Mouse (Mus musculus) lung, embryonic 14.5 days (tissue): ENCODE measurements at regions not wholly inside any gene's neighbourhood (a gene's known extent, or its start where the extent isn't known, plus 50 kb on each side); places are given as distances from the start of the nearest gene placed in this dataset.

Experiments
- ATAC-seq: fragments of 200-750 bp; cut with Nextera tagmentation; 2 replicates; pipeline ENCODE4 v1.8.0; 2017; ENCODE audit warnings: mild to moderate bottlenecking, moderate TSS enrichment, moderate library complexity; ENCODE audit not compliant: insufficient read depth
- DNase-seq: peaks from one replicate; pipeline ENCODE4 v3.0.0-alpha.2; 2015
- H3K27ac ChIP-seq: fragments of 300-500 bp; sonication (generic); 2 replicates; pipeline ENCODE4 v1.5.1; 2014; ENCODE audit warnings: low read depth, mild to moderate bottlenecking, moderate library complexity
- H3K27me3 ChIP-seq: fragments of 300-500 bp; sonication (generic); 2 replicates; pipeline ENCODE4 v1.6.1; 2014; ENCODE audit warnings: low read length, control low read depth; ENCODE audit not compliant: insufficient read depth
- H3K36me3 ChIP-seq: fragments of 300-500 bp; sonication (generic); 2 replicates; pipeline ENCODE4 v1.6.1; 2014; ENCODE audit warnings: control low read depth; ENCODE audit not compliant: insufficient read depth
- H3K4me1 ChIP-seq: fragments of 300-500 bp; sonication (generic); 2 replicates; pipeline ENCODE4 v1.6.1; 2014; ENCODE audit warnings: antibody characterized with exemption, control low read depth; ENCODE audit not compliant: insufficient read depth
- H3K4me2 ChIP-seq: fragments of 300-500 bp; sonication (generic); 2 replicates; pipeline ENCODE4 v1.6.1; 2014; ENCODE audit warnings: mild to moderate bottlenecking
- H3K4me3 ChIP-seq: fragments of 300-500 bp; sonication (generic); 2 replicates; pipeline ENCODE4 v1.5.1; 2014; ENCODE audit warnings: low read depth, low read length
- H3K9ac ChIP-seq: fragments of 300-500 bp; sonication (generic); 2 replicates; pipeline ENCODE4 v1.6.1; 2014
- H3K9me3 ChIP-seq: fragments of 300-500 bp; sonication (generic); 2 replicates; pipeline ENCODE4 v1.6.1; 2016; ENCODE audit warnings: low read depth, low read length, control low read depth
- CTCF ChIP-seq: IDR thresholded peaks from 2 replicates; pipeline ENCODE4 v1.5.1; 2016; ENCODE audit warnings: antibody characterized with exemption, low read depth
- WGBS: fragments of 180-500 bp; shearing (Covaris S2); extraction: QIAGEN DNeasy Blood & Tissue Kit; methylation state at CpG from one replicate; pipeline ENCODE4 v1.1.7; 2014; 5-methylcytosine and 5-hydroxymethylcytosine counted together

- Histone ChIP-seq H3K27ac (no peak overlapping the region), H3K27me3 (no peaks in the 10 kb centered on the region), H3K9ac (no peak overlapping the region), H3K9me3 (no peaks in the 10 kb centered on the region), H3K36me3 (no peaks in the 10 kb centered on the region), H3K4me1 (no peaks in the 10 kb centered on the region), H3K4me2 (no peak overlapping the region), H3K4me3 (no peak overlapping the region)
- no peak for ATAC-seq
- WGBS: 68% methylated on average over 1 of the region's 1 CpGs
- no peak for DNase-seq
- peak; percentile 5; the same call in 1 of the 2 replicates for TF ChIP-seq CTCF
These were observed 404.3 kb downstream of the Tmem161b start for GRCm38 (mm10) chr13:84626397-84626796.

GRCm38 (mm10) chr13:84630686-84631085, 408.6 kb downstream of the Tmem161b start:
- TF ChIP-seq CTCF: no peak
- 68% methylated on average over 2 of the region's 2 CpGs for WGBS
- Histone ChIP-seq H3K36me3 (no peaks in the 10 kb centered on the region), H3K9me3 (no peaks in the 10 kb centered on the region), H3K27ac (no peak overlapping the region), H3K27me3 (no peaks in the 10 kb centered on the region), H3K4me1 (no peaks in the 10 kb centered on the region), H3K9ac (no peak overlapping the region), H3K4me3 (no peak overlapping the region), H3K4me2 (no peak overlapping the region)
- DNase-seq: no peak
- ATAC-seq: no peak

- no peak for TF ChIP-seq CTCF
These were observed 410.4 kb downstream of the Tmem161b start for GRCm38 (mm10) chr13:84632493-84632892.

GRCm38 (mm10) chr13:84636831-84637230, 414.7 kb downstream of the Tmem161b start:
- Histone ChIP-seq H3K9ac (no peak overlapping the region), H3K4me2 (no peak overlapping the region), H3K9me3 (no peaks in the 10 kb centered on the region), H3K27ac (no peak overlapping the region), H3K36me3 (no peaks in the 10 kb centered on the region), H3K4me3 (no peak overlapping the region), H3K4me1 (no peaks in the 10 kb centered on the region), H3K27me3 (no peaks in the 10 kb centered on the region)
- no peak for TF ChIP-seq CTCF
- ATAC-seq: no peak
- DNase-seq: no peak

More at GRCm38 (mm10) chr13:84632493-84632892, 410.4 kb downstream of the Tmem161b start:
- no peak overlapping the region for H3K27ac ChIP-seq
- 76% methylated on average over 5 of the region's 5 CpGs for WGBS
- ATAC-seq (no peak), DNase-seq (no peak)
- no peaks in the 10 kb centered on the region for H3K27me3 ChIP-seq
- no peak overlapping the region for H3K9ac ChIP-seq
- H3K36me3 ChIP-seq: no peaks in the 10 kb centered on the region
- no peaks in the 10 kb centered on the region for H3K4me1 ChIP-seq
- no peak overlapping the region for H3K4me3 ChIP-seq
- H3K9me3 ChIP-seq: no peaks in the 10 kb centered on the region
- no peak overlapping the region for H3K4me2 ChIP-seq

GRCm38 (mm10) chr13:84637606-84638005, 415.5 kb downstream of the Tmem161b start:
- H3K9ac ChIP-seq: no peak overlapping the region
- no peaks in the 10 kb centered on the region for H3K36me3 ChIP-seq
- no peak for TF ChIP-seq CTCF
- no peak overlapping the region for H3K4me3 ChIP-seq
- peak; percentile 72 for DNase-seq
- WGBS: 47% methylated on average over 1 of the region's 1 CpGs
- H3K9me3 ChIP-seq: no peaks in the 10 kb centered on the region
- no peaks in the 10 kb centered on the region for H3K4me1 ChIP-seq
- H3K4me2 ChIP-seq: no peak overlapping the region
- no peak for ATAC-seq
- no peak overlapping the region for H3K27ac ChIP-seq
- no peaks in the 10 kb centered on the region for H3K27me3 ChIP-seq

- H3K36me3 ChIP-seq: no peaks in the 10 kb centered on the region
- H3K4me2 ChIP-seq: no peak overlapping the region
- no peak for TF ChIP-seq CTCF
- no peaks in the 10 kb centered on the region for H3K9me3 ChIP-seq
- no peak for ATAC-seq
- H3K4me1 ChIP-seq: no peaks in the 10 kb centered on the region
- DNase-seq: no peak
- 76% methylated on average over 4 of the region's 4 CpGs for WGBS
- H3K27ac ChIP-seq: no peak overlapping the region
- no peak overlapping the region for H3K9ac ChIP-seq
- H3K4me3 ChIP-seq: no peak overlapping the region
- no peaks in the 10 kb centered on the region for H3K27me3 ChIP-seq
These were observed 416.4 kb downstream of the Tmem161b start for GRCm38 (mm10) chr13:84638401-84638934.

GRCm38 (mm10) chr13:84639087-84640022, 417.3 kb downstream of the Tmem161b start:
- H3K4me2 ChIP-seq: no peak overlapping the region
- H3K27ac ChIP-seq: no peak overlapping the region
- H3K36me3 ChIP-seq: no peaks in the 10 kb centered on the region
- no peaks in the 10 kb centered on the region for H3K27me3 ChIP-seq
- DNase-seq: no peak
- TF ChIP-seq CTCF: no peak
- H3K4me3 ChIP-seq: no peak overlapping the region
- no peaks in the 10 kb centered on the region for H3K9me3 ChIP-seq
- WGBS: 63% methylated on average over 6 of the region's 6 CpGs
- no peak overlapping the region for H3K9ac ChIP-seq
- H3K4me1 ChIP-seq: no peaks in the 10 kb centered on the region
- no peak for ATAC-seq
